Mouse (Mus musculus) brain, embryonic 18.5 days (tissue): Measurements from ENCODE around the gene Olfr1325.
"Not testable (repeated sequence)": the region's sequence is repeated elsewhere in the genome, so short reads cannot be mapped to it uniquely, and the experiment has no call there.

Experiments
- DNase-seq: peaks from one replicate; pipeline ENCODE4 v3.0.0-alpha.2; 2012; ENCODE audit warnings: low read depth, low spot score

The Olfr1325 gene

DNA sequence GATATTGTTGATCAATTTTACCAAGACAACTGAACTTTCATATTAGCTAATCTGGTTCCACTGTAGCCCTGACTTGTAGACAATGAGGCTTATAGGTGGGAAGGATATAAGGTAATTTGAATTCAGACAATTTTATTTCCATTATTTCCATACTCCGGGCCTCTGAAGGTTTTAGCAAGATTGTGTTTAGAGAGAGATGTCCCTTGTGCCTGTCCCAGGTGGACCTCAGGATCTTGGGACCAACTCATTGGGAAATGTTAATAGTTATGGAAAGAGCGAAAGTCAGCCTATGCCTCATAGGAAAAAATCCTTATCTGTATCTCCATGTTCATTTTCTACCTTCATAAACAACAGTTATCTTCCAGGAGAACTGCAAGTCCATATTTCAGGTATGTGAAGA lies at the start of gene Olfr1325:
TSS of gene Olfr1325 (plus strand) at position 301 of the 400 bp plus-strand sequence.
- DNase-seq: no peak

GRCm38 (mm10) chrX:74574788-74575187 lies 17.7 kb upstream of the Olfr1325 start, which contains the start of gene Olfr1326-ps1:
Gene Olfr1326-ps1, minus strand, starts transcription at chrX:74574888.
- no peak for DNase-seq

DNA sequence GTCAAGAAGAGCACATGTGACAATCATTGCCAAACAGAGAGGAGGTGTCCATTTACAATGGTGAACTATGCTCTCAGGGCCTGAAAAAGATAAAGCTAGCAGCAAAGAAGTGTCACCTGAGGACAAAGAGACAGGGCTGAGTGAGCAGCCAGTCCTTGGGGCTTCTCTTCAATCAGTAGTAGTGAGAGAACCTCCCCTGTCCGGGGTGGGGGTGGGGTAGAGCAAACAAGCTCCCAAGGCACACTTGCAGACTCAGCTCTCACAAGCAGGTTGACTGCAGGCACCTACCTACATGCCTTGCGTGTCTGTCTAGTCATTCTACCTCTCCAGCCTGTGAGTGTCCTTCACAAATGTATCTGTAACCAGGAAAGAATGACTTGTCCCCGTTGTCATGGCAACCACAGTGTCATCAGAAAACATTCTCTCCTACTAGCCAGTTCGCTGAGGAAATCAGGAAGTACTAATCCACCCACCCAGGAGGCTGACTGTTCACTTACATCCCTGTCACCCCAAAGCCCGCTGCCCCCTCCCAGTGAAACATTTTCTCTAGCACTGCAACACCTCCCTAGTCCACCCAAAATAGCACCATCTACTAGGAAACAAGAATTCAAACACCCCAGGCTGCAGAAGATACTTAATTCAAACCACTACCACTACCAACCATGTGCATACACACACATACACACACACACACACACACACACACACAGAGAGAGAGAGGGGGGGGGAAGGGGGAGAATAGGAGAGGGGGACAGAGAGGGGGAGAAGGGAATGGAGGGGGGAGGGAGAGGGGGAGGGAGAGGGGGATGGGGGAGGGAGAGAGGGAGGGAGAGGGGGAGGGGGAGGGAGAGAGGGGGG lies 53.2 kb downstream of the Olfr1325 start, which contains the start of gene Gm5640:
TSS of gene Gm5640 (minus strand) at position 170 of the 858 bp plus-strand sequence.
- peak; percentile 2 for DNase-seq

GRCm38 (mm10) chrX:74646393-74646792 lies 53.9 kb downstream of the Olfr1325 start:
- DNase-seq: not testable (repeated sequence)
